Mouse (Mus musculus): ENCODE results near the gene Prss1. TPM values are rescaled to one million over a fixed set of nuclear protein-coding genes. Genes with fewer than 3 reads are reported as not detected.
"Not testable (repeated sequence)": the region's sequence is repeated elsewhere in the genome, so short reads cannot be mapped to it uniquely, and the experiment has no call there.

Gene Prss1
- total RNA-seq (2015; ENCODE audit: low replicate concordance), result not detected in 2 replicates
- total RNA-seq (2017; ENCODE audit: low replicate concordance), result not detected in 2 replicates

DNA sequence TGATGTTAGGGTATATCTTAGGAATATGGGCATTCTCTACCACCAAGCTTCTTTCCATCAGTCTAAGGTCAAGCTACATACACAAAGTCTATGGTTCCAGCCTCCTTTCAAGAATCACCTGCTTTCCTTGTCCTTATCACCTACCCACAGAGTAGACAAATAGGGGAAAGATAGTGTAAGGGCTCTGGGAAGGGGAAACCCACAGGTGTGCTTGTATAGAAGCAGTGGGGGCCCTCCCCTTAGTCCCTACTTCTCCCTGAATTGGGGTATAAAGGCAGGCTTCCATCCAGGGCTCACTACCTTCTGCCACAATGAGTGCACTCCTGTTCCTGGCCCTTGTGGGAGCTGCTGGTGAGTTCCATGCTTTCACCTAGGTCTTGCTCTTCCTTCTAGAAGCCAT, at the start of gene Prss1:
TSS of gene Prss1 (plus strand) at position 301 of the 400 bp plus-strand sequence.
- ATAC-seq (replicated peaks; ENCODE audit: low FRiP score, poor library complexity, severe bottlenecking), result not testable (repeated sequence)

DNA sequence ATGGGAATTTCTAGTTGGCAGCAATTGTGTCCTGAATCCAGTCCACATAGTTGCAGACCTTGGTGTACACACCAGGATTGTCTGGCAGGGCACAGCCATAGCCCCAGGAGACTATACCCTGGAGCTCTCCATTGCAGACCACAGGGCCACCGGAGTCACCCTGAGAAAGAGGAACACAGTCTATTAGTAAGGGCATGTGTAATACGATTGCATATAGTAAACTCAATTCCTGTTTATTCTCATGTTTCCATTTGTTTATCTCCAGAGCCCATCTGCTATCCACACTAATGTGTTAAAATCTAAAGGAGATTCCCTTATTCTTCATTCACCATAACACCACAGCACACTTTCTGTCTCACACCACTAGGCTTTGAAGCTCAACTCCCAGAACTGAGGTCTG, 16.5 kb upstream of the Prss1 start:
- not testable (repeated sequence) for ATAC-seq (replicated peaks; ENCODE audit: low FRiP score, poor library complexity, severe bottlenecking)

DNA sequence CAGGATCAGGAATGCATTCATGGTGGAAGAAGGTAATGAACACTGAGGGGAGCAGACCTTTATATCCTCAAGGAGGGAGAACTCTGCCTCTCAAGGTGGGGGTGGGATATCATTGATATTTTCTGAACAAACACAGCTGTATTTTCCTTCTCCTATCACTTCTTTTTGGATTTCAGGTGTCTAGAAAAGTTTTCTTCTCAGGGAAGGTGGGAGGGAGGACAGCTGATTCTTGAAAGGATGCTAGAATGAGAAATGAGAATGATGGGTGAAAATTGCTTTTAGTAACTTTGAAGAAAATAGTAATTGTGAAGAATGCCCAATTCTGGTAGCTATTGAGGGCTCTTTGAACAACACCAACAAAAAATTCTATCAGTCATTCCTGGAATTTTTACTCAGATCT, 12.7 kb upstream of the Prss1 start, which contains the start of gene Gm10334:
TSS of gene Gm10334 (minus strand) at position 101 of the 400 bp plus-strand sequence.
- not testable (repeated sequence) for ATAC-seq (replicated peaks; ENCODE audit: low FRiP score, poor library complexity, severe bottlenecking)

- no peak for ATAC-seq (replicated peaks; ENCODE audit: low FRiP score, poor library complexity, severe bottlenecking)
These were observed 40.6 kb downstream of the Prss1 start for GRCm38 (mm10) chr6:41499374-41499773.

DNA sequence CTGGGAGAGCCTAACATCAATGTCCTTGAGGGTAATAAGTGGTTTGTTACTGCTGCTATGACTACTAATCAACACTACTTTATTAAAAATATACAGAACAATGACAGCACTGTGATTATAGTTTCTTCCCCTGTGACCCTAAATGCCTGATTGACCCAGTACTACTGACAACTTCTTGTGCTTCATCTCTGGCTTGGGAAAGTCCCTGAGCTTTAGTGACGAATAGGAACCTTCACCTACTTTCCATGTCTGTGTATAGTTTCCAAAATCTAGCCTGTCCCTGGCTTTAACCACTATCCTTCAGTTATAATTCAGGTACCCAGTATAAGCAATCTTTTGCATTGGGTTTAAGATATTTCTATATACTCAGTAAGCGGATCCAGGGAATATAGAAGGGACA, 46.2 kb downstream of the Prss1 start:
- ATAC-seq (replicated peaks; ENCODE audit: low FRiP score, poor library complexity, severe bottlenecking), result no peak

DNA sequence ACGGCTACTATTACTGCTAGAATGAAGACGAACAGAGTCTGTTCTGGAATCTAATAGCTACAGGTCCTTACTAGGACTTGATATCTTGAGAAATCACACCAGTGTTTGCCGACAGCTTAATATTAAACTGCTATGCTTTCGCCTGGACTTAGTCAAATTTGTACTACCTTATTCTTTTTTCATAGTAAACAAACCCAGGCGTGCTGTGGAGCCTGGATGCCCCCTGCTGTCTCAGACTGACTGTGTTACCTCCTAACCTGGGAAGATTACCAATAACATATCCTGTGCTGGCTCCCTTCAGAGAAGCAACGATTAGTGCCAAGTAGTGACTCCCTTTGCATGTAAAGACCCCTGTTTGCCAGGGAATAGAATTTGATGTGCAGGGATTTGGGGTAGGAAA, 46.6 kb downstream of the Prss1 start:
- ATAC-seq (replicated peaks; ENCODE audit: low FRiP score, poor library complexity, severe bottlenecking), result no peak

Other genes starting within 250 kb of the Prss1 start
- gene Try4, start 156.7 kb upstream of the Prss1 start, total RNA-seq (2015; ENCODE audit: low replicate concordance), result not detected in 2 replicates
- gene Try4, start 156.7 kb upstream of the Prss1 start, total RNA-seq (2017; ENCODE audit: low replicate concordance), result not detected in 2 replicates
- gene Try5, start 142.1 kb upstream of the Prss1 start, total RNA-seq (2015; ENCODE audit: low replicate concordance), result not detected in 2 replicates
- gene Try5, start 142.1 kb upstream of the Prss1 start, total RNA-seq (2017; ENCODE audit: low replicate concordance), result not detected in 2 replicates
- not detected in 2 replicates for gene Try10, start 104.8 kb upstream of the Prss1 start, total RNA-seq (2015; ENCODE audit: low replicate concordance)
- gene Try10, start 104.8 kb upstream of the Prss1 start, total RNA-seq (2017; ENCODE audit: low replicate concordance), result not detected in 2 replicates
- gene Prss3, start 81.3 kb upstream of the Prss1 start, total RNA-seq (2015; ENCODE audit: low replicate concordance), result not detected in 2 replicates
- not detected in 2 replicates for gene Prss3, start 81.3 kb upstream of the Prss1 start, total RNA-seq (2017; ENCODE audit: low replicate concordance)
- not detected in 2 replicates for gene Gm5771, start 66.6 kb upstream of the Prss1 start, total RNA-seq (2015; ENCODE audit: low replicate concordance)
- gene Gm5771, start 66.6 kb upstream of the Prss1 start, total RNA-seq (2017; ENCODE audit: low replicate concordance), result not detected in 2 replicates
- gene Gm10334, start 12.8 kb upstream of the Prss1 start, total RNA-seq (2015; ENCODE audit: low replicate concordance), result not detected in 2 replicates
- not detected in 2 replicates for gene Gm10334, start 12.8 kb upstream of the Prss1 start, total RNA-seq (2017; ENCODE audit: low replicate concordance)
- gene Prss2, start 62.9 kb downstream of the Prss1 start, total RNA-seq (2015; ENCODE audit: low replicate concordance), result not detected in 2 replicates
- not detected in 2 replicates for gene Prss2, start 62.9 kb downstream of the Prss1 start, total RNA-seq (2017; ENCODE audit: low replicate concordance)
- not detected in 2 replicates for gene Ephb6, start 146.6 kb downstream of the Prss1 start, total RNA-seq (2015; ENCODE audit: low replicate concordance)
- gene Ephb6, start 146.6 kb downstream of the Prss1 start, total RNA-seq (2017; ENCODE audit: low replicate concordance), result not detected in 2 replicates
- gene Trpv6, start 177.5 kb downstream of the Prss1 start, total RNA-seq (2015; ENCODE audit: low replicate concordance), result not detected in 2 replicates
- not detected in 2 replicates for gene Trpv6, start 177.5 kb downstream of the Prss1 start, total RNA-seq (2017; ENCODE audit: low replicate concordance)
- 1.1 and 4.2 TPM in 2 replicates for gene Trpv5, start 221.8 kb downstream of the Prss1 start, total RNA-seq (2015; ENCODE audit: low replicate concordance)
- 1.9 and 2.6 TPM in 2 replicates for gene Trpv5, start 221.8 kb downstream of the Prss1 start, total RNA-seq (2017; ENCODE audit: low replicate concordance)
- gene Llcfc1, start 225.5 kb downstream of the Prss1 start, total RNA-seq (2015; ENCODE audit: low replicate concordance), result not detected in 2 replicates
- not detected in 2 replicates for gene Llcfc1, start 225.5 kb downstream of the Prss1 start, total RNA-seq (2017; ENCODE audit: low replicate concordance)
- gene Kel, start 245.4 kb downstream of the Prss1 start, total RNA-seq (2015; ENCODE audit: low replicate concordance), result 2,964 and 2,966 TPM in 2 replicates
- 871 and 1,033 TPM in 2 replicates for gene Kel, start 245.4 kb downstream of the Prss1 start, total RNA-seq (2017; ENCODE audit: low replicate concordance)